Mouse (Mus musculus) gastrocnemius, postnatal 36 days (tissue): ENCODE data around the gene Agbl3. TPM values are rescaled to one million over a fixed set of nuclear protein-coding genes. Genes with fewer than 3 reads are reported as not detected.
A peak's percentile ranks its signal among the peaks of the same experiment; 100 is the strongest.

Experiments
- DNase-seq, 2 experiments: peaks; one replicate each; pipeline ENCODE4 v3.0.0; 2022
- intact Hi-C: fragments of 180-260 bp; cut with DNase I; formaldehyde crosslinking; loops from one replicate; pipeline ENCODE4 v1.15.1; 2025
- total RNA-seq, 2 experiments: library from RNA; stranded (reverse); gene quantifications; 2 replicates each; pipeline ENCODE4 v1.2.3; 2021

Agbl3 gene
- total RNA-seq, 2 experiments from 2014 or later, result 1.0 to 1.8 TPM

- intact Hi-C loops, result loop anchor here (2.0 kb wide), 1 partner anchor 96 kb away; no protein-coding TSS in a partner anchor
- DNase-seq, result no peak
These were observed 684 bp downstream of the Agbl3 start for GRCm38 (mm10) chr6:34780943-34781289.

- DNase-seq, result no peak
- intact Hi-C loops, result no loop called here
These were observed 2.3 kb downstream of the Agbl3 start for GRCm38 (mm10) chr6:34782493-34782892.

- intact Hi-C loops, result no loop called here
- no peak for DNase-seq
These were observed 16.6 kb downstream of the Agbl3 start for GRCm38 (mm10) chr6:34796881-34797280.

GRCm38 (mm10) chr6:34797887-34798286 is 17.7 kb downstream of the Agbl3 start:
- intact Hi-C loops, result no loop called here
- DNase-seq, result no peak

GRCm38 (mm10) chr6:34805582-34805981 is 25.4 kb downstream of the Agbl3 start:
- intact Hi-C loops, result no loop called here
- no peak for DNase-seq

- intact Hi-C loops, result no loop called here
- DNase-seq, result no peak
These were observed 30.4 kb downstream of the Agbl3 start for GRCm38 (mm10) chr6:34810651-34811050.

GRCm38 (mm10) chr6:34824406-34824805 is 44.2 kb downstream of the Agbl3 start:
- no peak for DNase-seq
- intact Hi-C loops, result no loop called here

- DNase-seq, result no peak
- intact Hi-C loops, result no loop called here
These were observed 52.1 kb downstream of the Agbl3 start for GRCm38 (mm10) chr6:34832352-34832751.

GRCm38 (mm10) chr6:34861546-34862053 is 81.4 kb downstream of the Agbl3 start:
- DNase-seq, result no peak
- intact Hi-C loops, result no loop called here

GRCm38 (mm10) chr6:34862381-34862780 is 82.1 kb downstream of the Agbl3 start:
- intact Hi-C loops, result no loop called here
- DNase-seq, result no peak

GRCm38 (mm10) chr6:34862791-34863403 is 82.7 kb downstream of the Agbl3 start, which contains the start of gene Tmem140:
TSS of gene Tmem140 (plus strand) at chr6:34863146.
- DNase-seq, result peak in 1 of 2 experiments; percentile 52
- intact Hi-C loops, result no loop called here

GRCm38 (mm10) chr6:34863786-34864514 is 83.7 kb downstream of the Agbl3 start:
- intact Hi-C loops, result no loop called here
- peak in 1 of 2 experiments; percentile 10 for DNase-seq

- intact Hi-C loops, result no loop called here
- DNase-seq, result no peak
These were observed 85.0 kb downstream of the Agbl3 start for GRCm38 (mm10) chr6:34865213-34865612.

GRCm38 (mm10) chr6:34865711-34866593 is 85.7 kb downstream of the Agbl3 start:
- DNase-seq, result peak in 1 of 2 experiments; percentile 23
- intact Hi-C loops, result no loop called here

GRCm38 (mm10) chr6:34866786-34867185 is 86.6 kb downstream of the Agbl3 start:
- peak in 1 of 2 experiments; percentile 11 for DNase-seq
- intact Hi-C loops, result no loop called here

- intact Hi-C loops, result no loop called here
- DNase-seq, result no peak
These were observed 87.2 kb downstream of the Agbl3 start for GRCm38 (mm10) chr6:34867301-34867994.

- intact Hi-C loops, result no loop called here
- DNase-seq, result no peak
These were observed 87.7 kb downstream of the Agbl3 start for GRCm38 (mm10) chr6:34867995-34868350.

- no peak for DNase-seq
- intact Hi-C loops, result no loop called here
These were observed 88.4 kb downstream of the Agbl3 start for GRCm38 (mm10) chr6:34868507-34869217.

- no peak for DNase-seq
- intact Hi-C loops, result no loop called here
These were observed 89.1 kb downstream of the Agbl3 start for GRCm38 (mm10) chr6:34869225-34869915.
